Mouse (Mus musculus) urinary bladder, postnatal 10 days (tissue): ENCODE results near the gene Mcf2.

ENCODE experiments used
- DNase-seq: peaks from one replicate; pipeline ENCODE4 v3.0.0; 2022; ENCODE audit warnings: low spot score

The Mcf2 gene

DNA sequence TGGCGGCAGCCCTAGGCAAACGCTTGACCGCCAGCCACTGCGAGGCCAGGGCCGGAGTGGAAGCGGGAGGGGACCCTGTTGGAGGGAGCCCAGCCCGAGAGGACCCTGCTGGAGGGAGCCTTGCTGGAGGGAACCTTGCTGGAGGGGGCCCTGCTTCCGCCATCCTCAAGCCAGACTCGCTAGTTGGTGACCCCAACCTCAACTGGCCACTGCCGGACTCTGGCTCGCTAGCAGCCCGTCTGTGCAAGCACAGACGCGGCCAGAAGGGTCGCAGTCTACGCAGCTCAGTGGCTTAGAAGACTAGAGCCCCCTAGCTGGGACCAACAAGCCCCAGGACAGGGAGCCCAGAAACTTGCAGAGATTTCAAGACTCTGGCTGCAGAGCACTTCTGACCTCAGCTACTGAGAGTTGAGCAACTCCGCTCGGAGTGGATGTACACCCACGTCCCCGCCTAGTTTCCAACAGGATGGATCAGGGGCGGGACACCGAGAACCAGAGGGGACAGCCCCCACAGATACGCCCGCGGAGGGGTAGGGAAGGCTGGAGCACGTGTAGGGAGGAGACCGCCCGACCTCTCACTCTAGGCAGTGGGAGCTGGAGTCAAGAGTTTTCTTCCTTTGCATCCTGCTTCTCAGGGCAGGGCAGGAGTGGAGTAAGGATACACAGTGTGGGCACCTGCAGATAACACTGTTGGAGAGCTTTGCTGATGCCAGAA is at the start of gene Mcf2:
Mcf2 (minus strand) TSS at position 346 of the 715 bp plus-strand sequence.
- DNase-seq = no peak

DNA sequence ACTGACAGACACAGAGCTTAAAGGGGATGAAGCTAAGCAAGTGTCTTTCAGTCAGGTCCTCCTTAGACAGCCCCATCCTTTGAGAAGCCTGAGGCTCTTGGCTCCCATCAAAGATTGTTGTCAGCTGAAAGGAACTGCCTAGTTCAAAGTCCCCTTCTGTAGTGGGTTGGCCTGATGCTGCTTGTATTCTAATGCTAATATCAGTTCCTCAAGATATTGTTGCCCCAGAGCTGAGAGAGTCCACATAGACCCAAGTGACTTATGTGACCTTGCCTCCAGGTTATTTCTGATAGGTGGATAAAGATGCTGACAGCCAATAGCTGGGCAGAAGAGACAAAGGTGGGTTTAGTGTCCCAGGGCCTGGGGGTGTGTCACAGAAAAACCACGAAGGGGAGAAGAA is 8.8 kb upstream of the Mcf2 start:
- no peak for DNase-seq

DNA sequence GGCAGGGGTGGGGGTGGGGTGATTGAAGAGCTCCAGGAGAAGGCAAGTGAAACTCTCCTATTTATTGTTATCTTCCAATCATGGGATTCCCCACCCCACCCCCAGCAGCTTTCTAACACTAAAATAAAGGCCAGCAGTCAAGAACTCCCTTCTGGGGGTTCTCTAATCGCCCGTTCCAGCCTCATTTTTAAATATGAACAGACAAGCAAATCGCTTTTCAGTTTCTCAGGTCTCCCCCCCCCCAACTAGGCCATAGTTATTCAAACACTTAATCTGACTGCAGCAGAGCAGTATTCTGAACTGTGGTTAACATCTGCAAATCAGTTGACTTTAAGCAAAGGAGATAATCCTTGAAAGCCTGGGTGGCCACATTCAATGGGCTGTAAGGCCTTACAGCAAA is 3.7 kb upstream of the Mcf2 start:
- DNase-seq = no peak

DNA sequence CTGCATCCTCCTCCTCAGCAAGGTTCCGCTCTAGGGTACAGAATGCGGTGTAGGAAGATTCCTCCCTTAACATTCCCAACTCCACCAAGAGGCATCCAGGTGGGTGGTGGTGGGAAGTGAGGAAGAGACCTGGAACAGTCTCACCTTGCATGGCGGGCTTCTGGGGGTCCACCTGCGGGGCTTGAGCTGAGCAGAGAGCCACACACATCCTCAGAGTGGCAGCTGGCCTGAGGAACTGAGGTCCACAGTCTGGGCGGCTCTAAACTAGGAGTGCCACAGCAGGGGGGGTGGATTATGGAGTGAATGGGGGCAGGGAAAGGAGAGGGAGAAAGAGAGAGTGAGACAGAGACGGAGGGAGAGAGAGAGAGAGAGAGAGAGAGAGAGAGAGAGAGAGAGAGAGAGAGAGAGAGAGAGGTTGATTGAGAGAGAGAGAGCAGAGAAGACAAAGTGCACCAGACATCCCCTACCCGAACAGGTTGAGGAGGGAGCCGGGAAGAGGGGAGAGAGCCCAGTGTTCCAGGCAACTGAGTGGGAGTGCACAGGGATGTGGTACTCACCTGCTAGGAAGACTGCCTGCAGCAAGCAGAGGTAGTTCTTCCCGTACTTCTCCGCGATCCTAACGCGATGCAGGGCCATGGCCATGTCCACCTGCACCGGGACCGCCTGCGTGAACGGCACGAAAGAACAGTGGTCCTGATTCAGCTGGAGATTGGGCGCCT is 705 bp downstream of the Mcf2 start:
- no peak for DNase-seq

DNA sequence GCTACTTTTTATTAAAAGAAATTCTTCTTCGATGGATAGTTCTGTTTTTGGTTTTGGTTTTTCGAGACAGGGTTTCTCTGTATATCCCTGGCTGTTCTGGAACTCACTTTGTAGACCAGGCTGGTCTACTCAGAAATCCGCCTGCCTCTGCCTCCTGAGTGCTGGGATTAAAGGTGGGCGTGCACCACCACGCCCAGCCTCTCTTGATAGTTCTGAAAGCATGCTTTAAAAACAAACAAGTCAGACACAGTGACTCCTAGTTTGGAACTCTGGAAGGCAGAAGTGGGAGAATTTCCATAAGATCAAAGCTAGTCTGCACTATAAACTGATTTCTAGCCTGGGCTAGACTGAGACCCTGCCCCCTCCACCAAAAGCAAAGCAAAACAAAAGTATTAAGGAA is 8.8 kb downstream of the Mcf2 start:
- no peak for DNase-seq

DNA sequence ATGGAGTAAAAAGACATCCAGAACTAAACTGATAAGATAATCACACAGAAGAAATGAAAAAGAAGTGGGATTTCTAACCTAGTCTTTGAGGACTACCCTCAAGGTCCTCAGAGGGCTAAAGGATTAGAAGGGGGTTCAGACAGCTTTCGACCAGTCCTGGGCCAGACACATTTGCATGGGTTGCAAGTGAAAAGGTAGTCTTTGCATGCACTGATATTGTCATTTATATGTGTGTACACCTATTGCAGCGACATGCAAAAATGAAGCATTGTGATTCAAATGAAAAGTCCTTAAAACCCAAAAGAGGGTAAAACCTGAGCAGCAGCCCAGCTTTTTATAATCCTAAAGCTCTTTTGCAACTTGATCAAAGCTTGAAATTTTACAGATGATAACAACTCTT is 9.4 kb downstream of the Mcf2 start:
- no peak for DNase-seq

DNA sequence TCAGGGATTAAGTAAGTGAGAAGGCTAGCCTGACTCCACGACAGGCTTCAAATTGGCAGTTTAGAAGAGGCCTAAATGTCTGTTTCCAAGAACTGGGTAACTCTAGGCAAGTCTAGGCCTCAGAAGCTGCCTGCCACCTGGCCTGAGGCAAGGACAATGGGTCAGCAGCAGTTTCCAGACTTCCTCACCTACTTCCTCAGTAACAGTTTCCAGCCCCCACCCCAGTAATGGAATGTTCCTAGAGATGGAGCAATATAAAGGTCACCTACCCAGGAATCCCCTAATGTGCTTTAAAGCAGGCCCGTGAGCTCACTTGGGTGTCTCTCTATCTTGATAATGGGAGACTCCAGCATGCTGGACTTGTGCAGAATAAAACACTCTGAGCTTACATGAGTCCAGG is 10.1 kb downstream of the Mcf2 start:
- DNase-seq = no peak

DNA sequence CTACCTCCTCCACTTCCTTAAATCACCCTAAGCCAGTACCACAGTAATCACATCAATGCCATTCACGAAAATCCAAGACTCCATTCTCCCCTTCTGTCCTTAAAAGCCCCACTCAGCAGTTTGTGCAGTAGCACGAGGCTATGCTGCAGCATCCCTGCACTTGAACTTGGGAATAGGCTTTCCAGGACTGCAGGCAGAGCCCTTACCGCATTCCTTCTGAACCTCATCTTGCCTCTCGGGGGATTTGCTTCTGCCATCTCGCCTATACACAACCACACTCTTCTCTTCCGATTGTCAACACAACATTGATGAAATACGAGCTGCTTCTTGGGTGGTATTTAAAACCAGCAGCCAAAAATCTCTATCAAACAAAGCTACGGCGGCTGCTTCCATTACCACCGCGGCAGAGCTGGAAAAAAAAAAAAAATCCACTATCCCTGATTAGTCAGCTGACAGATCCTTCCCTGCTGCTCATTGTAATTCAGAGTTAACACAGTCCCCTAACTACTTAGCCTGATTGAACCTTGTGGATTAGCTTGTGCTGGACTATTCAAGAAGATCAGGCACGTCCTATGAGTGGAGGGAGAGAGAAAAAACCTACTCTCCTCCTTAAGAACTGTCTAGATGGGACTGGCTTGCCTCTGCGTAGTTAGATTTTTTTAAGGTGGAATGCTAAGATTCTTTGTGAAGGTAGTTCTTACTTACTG is 31.5 kb downstream of the Mcf2 start:
- DNase-seq = no peak

DNA sequence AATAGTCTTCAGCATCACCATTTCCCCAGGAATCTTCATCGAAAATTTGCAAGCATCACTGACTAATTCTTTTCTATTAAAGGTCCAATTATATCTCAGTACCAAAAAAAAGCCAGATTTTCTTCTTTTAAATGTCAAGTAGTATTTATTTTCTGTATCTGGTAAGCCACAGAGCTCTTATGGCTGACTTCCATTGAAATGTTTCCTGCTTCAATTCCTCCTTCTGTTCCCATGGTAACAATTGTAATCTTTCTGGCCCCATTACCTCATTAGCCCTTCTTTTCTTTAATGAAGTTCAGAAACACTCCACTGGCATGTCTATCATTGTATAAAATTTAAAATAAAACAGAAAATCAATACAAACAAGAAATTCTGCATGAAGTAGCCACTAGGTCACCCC is 103.5 kb downstream of the Mcf2 start:
- no peak for DNase-seq

DNA sequence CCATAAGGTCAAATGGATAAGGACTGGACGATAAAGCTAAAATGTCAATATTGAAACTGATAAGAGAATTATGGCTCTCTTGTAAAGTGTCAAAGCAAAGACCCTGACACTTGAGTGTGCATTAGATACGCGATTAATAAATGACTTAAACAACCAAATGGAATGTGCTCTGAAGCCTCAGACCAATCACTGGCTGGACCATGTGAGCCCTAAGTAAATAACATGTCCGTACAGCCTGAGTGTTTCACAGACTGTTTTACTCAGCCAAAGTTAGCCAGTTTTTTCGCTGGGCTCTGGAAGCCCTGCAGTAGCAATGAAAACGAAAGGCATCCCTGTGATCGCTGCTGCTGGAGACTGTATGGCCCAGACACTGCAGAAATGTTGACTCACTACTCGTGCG is 123.7 kb downstream of the Mcf2 start:
- no peak for DNase-seq

DNA sequence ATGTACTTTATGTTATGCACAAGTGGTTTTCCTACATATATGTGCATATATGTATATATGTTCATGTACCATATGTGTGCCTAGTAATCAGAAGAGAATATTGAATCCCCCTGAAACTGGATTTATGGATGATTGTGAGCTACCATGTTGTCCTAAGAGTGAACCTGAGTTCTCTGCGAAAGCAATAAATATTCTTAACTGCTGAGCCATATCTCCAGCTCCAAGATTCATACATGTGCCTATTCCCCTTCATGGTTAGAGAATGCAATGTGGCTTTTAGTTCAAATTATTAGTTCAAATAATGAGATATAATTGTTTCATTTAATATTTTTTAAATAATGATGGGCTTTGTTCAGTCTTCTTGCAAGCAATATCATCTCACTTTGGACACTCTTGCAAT is 124.1 kb downstream of the Mcf2 start:
- no peak for DNase-seq

DNA sequence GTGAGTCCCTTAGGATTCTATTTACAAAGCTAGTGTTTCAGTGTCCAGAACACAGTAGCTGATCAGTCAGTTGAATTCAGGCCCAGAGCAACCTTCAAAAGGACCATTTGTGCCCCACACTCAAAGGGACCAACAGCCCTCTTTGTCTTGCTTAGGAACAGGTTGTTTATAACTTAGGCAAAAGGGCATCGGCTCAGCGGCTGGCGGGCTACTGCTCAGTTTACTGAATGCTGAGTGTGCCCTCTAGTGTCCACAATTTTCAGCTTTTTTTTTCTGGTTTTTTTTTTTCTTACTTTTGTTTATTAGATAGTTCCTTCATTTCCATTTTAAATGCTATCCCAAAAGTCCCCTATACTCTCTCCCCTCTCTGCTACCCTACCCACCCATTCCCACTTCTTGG is 152.2 kb downstream of the Mcf2 start:
- DNase-seq = no peak

DNA sequence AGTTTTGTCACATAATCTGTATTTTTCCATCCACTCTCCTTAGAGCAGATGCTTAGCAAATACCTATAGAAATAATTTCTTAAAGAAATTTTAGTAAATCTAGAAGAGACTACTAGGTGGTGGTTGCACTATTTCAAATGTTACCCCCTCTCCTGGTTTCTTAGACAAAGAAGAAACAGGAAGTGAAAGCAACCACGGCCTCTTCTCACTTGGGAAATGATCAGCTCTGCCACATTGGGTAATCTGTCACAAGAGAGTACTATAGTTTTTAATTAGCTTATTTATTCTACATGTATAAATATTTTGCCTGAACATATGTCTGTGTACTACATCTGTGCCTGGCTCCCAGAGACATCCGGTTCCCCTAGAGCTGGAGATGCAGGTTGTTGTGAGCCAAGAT is 157.3 kb downstream of the Mcf2 start:
- no peak for DNase-seq

DNA sequence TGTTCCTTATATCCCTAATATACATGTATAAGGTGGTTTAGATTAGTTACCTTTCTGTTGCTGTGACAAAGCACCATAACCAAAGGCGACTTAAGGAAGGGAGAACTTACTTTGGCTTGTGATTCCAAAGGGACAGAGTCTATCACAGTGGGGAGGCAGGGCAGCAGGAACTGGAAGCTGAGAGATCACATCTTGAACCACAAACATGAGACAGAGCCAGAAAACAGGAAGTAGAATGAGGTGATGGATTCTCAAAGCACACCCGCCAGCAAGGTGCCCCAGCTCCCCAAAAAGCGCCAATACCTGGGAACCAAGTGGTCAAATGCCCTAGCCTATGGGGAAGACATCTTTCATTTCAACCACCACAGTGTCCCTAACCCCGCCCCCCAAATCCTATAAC is 157.9 kb downstream of the Mcf2 start:
- DNase-seq = no peak

DNA sequence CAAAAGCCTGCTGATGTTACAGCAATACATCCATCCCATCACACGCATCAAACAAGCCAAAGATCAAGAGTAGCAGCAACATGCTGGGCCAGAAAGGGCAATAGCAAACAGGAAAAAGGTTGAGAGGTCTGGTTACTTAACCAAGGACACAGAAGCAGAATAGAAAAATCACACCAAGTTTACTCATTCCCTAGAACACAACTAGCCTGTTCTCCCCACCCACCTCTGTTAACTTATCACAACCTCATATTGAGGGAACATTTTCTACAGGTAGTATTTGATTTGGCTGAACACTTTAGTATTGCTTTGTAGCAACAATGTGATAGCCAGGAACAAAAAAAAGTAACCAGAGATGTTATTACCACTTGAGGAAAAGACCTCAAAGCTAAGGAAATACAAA is 164.3 kb downstream of the Mcf2 start:
- no peak for DNase-seq

DNA sequence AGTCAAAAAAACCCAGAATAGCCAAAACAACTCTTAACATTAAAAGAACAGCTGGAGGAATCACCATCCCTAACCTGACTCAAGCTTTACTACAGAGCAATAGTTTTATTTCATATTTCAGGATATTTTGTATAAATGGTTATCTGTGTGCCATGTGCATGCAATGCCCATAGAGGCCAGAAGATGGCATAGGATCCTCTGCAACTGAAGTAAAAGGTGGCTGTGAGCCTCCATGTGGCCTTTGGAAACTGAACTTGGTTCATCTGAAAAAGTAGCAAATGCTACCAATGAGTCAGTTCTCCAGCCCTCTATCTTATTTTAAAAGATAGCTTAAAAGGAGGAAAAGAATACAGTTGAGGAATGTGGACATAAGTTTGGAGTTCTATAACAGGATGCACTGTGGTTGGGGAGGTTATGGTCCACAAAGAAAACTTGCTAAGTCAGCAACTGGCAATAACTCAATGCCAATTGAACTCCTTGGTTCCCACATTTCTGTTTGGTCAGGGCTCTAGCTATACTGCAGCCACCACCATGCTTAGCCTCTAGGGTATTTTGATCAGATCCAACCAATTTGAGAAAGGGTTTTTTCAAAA is 165.7 kb downstream of the Mcf2 start:
- no peak for DNase-seq
